Mouse (Mus musculus) MEL (cell line): ENCODE measurements at regions not wholly inside any gene's neighbourhood (a gene's known extent, or its start where the extent isn't known, plus 50 kb on each side); places are given as distances from the start of the nearest gene placed in this dataset.

ENCODE experiments used
- DNase-seq: peaks from one replicate; pipeline ENCODE4 v3.0.0; 2011; ENCODE audit warnings: low read depth, low spot score
- H3K27ac ChIP-seq: 2 replicates; pipeline ENCODE4 v1.5.1; 2012; ENCODE audit warnings: low read depth, mild to moderate bottlenecking, control low read depth, low read length, moderate library complexity; ENCODE audit not compliant: control insufficient read depth
- H3K27me3 ChIP-seq, 2 experiments: fragments of 150-350 bp in 1 of 2; sonication (generic) in 1 of 2; 2 replicates each; pipeline ENCODE4 v1.6.1; 2012; ENCODE audit warnings: low read length in 2 of 2, mild to moderate bottlenecking in 2 of 2, improper control_type of control experiment in 1 of 2, moderate library complexity in 1 of 2; ENCODE audit not compliant: insufficient read depth in 2 of 2, control insufficient read depth in 1 of 2
- H3K36me3 ChIP-seq, 2 experiments: 2 replicates each; pipeline ENCODE4 v1.6.1; 2012 to 2014; ENCODE audit warnings: low read length in 2 of 2, improper control_type of control experiment in 1 of 2, inconsistent platforms in 1 of 2, mild to moderate bottlenecking in 1 of 2; ENCODE audit not compliant: insufficient read depth in 2 of 2, control insufficient read depth in 1 of 2
- H3K4me1 ChIP-seq, 2 experiments: fragments of 150-350 bp in 1 of 2; sonication (generic) in 1 of 2; 2 replicates each; pipeline ENCODE4 v1.6.1; 2012; ENCODE audit warnings: low read length in 2 of 2, improper control_type of control experiment in 1 of 2, mild to moderate bottlenecking in 1 of 2; ENCODE audit not compliant: insufficient read depth in 2 of 2, control insufficient read depth in 1 of 2
- H3K4me3 ChIP-seq, 2 experiments: fragments of 150-350 bp in 1 of 2; sonication (generic) in 1 of 2; 2 replicates each; pipeline ENCODE4 v1.5.1; 2012; ENCODE audit warnings: low read depth in 2 of 2, low read length in 2 of 2, mild to moderate bottlenecking in 2 of 2, moderate library complexity in 2 of 2, control low read depth in 1 of 2, improper control_type of control experiment in 1 of 2; ENCODE audit not compliant: control insufficient read depth in 1 of 2, insufficient read depth in 1 of 2
- H3K79me2 ChIP-seq: 2 replicates; pipeline ENCODE4 v1.6.1; 2012; ENCODE audit warnings: mild to moderate bottlenecking, low read length, moderate library complexity; ENCODE audit not compliant: control insufficient read depth, poor library complexity, insufficient read depth
- H3K9ac ChIP-seq: 2 replicates; pipeline ENCODE4 v1.6.1; 2012; ENCODE audit warnings: low read depth, mild to moderate bottlenecking, control low read depth, low read length, moderate library complexity; ENCODE audit not compliant: control insufficient read depth, poor library complexity, severe bottlenecking
- H3K9me3 ChIP-seq: fragments of 150-350 bp; sonication (generic); replicated peaks from 2 replicates; pipeline ENCODE4 v1.6.1; 2012; ENCODE audit warnings: mild to moderate bottlenecking, low read length, improper control_type of control experiment, moderate library complexity; ENCODE audit not compliant: insufficient read depth
- BHLHE40 ChIP-seq: IDR thresholded peaks from 2 replicates; pipeline ENCODE4 v1.6.1; 2012; ENCODE audit warnings: low read depth, mild to moderate bottlenecking, inconsistent platforms, low read length, improper control_type of control experiment, borderline replicate concordance
- CHD1 ChIP-seq: IDR thresholded peaks from 2 replicates; pipeline ENCODE4 v1.6.1; 2012; ENCODE audit warnings: low read depth, mild to moderate bottlenecking, inconsistent platforms, low read length, improper control_type of control experiment
- E2F4 ChIP-seq: IDR thresholded peaks from 2 replicates; pipeline ENCODE4 v1.6.1; 2011; ENCODE audit warnings: low read depth, low read length, improper control_type of control experiment, borderline replicate concordance
- ETS1 ChIP-seq: IDR thresholded peaks from 2 replicates; pipeline ENCODE4 v1.6.1; 2012; ENCODE audit warnings: low read depth, mild to moderate bottlenecking, inconsistent platforms, low read length, improper control_type of control experiment, moderate library complexity
- GABPA ChIP-seq: IDR thresholded peaks from 2 replicates; pipeline ENCODE4 v1.6.1; 2012; ENCODE audit warnings: low read depth, mild to moderate bottlenecking, inconsistent platforms, low read length, improper control_type of control experiment, moderate library complexity
- GATA1 ChIP-seq: IDR thresholded peaks from 2 replicates; pipeline ENCODE4 v1.6.1; 2011; ENCODE audit warnings: low read depth, low read length, improper control_type of control experiment
- HCFC1 ChIP-seq: IDR thresholded peaks from 2 replicates; pipeline ENCODE4 v1.6.1; 2012; ENCODE audit warnings: low read depth, mild to moderate bottlenecking, inconsistent platforms, low read length, improper control_type of control experiment, moderate library complexity
- KAT2A ChIP-seq: conservative IDR thresholded peaks from 2 replicates; pipeline ENCODE4 v1.6.1; 2012; ENCODE audit warnings: low read depth, low read length, improper control_type of control experiment, inconsistent platforms
- MAZ ChIP-seq: IDR thresholded peaks from 2 replicates; pipeline ENCODE4 v1.6.1; 2012; ENCODE audit warnings: low read depth, mild to moderate bottlenecking, inconsistent platforms, low read length, improper control_type of control experiment
- MEF2A ChIP-seq: IDR thresholded peaks from 2 replicates; pipeline ENCODE4 v1.6.1; 2014; ENCODE audit warnings: low read depth, mild to moderate bottlenecking, inconsistent platforms, low read length, improper control_type of control experiment; ENCODE audit not compliant: poor library complexity, insufficient replicate concordance, severe bottlenecking; ENCODE audit errors: extremely low read depth
- MXI1 ChIP-seq: IDR thresholded peaks from 2 replicates; pipeline ENCODE4 v1.6.1; 2011; ENCODE audit warnings: mild to moderate bottlenecking, low read depth, low read length, improper control_type of control experiment
- POLR2A ChIP-seq, 2 experiments: IDR thresholded peaks; 2 replicates each; pipeline ENCODE4 v1.6.1; 2011 to 2012; ENCODE audit warnings: low read length in 2 of 2, mild to moderate bottlenecking in 2 of 2, control low read depth in 1 of 2, improper control_type of control experiment in 1 of 2, low read depth in 1 of 2, moderate library complexity in 1 of 2; ENCODE audit not compliant: control insufficient read depth in 1 of 2, insufficient read depth in 1 of 2, poor library complexity in 1 of 2
- POLR2AphosphoS2 ChIP-seq: IDR thresholded peaks from 2 replicates; pipeline ENCODE4 v1.6.1; 2011; ENCODE audit warnings: low read length, improper control_type of control experiment
- TBP ChIP-seq: IDR thresholded peaks from 2 replicates; pipeline ENCODE4 v1.8.0; 2011; ENCODE audit warnings: low read depth, low read length, improper control_type of control experiment
- UBTF ChIP-seq: IDR thresholded peaks from 2 replicates; pipeline ENCODE4 v1.6.1; 2012; ENCODE audit warnings: low read depth, mild to moderate bottlenecking, inconsistent platforms, low read length, improper control_type of control experiment, moderate library complexity, borderline replicate concordance; ENCODE audit not compliant: insufficient read depth
- USF2 ChIP-seq, 2 experiments: IDR thresholded peaks; 2 replicates each; pipeline ENCODE4 v1.6.1; 2011 to 2012; ENCODE audit warnings: improper control_type of control experiment in 2 of 2, low read length in 2 of 2, borderline replicate concordance in 1 of 2, inconsistent platforms in 1 of 2, low read depth in 1 of 2, mild to moderate bottlenecking in 1 of 2; ENCODE audit not compliant: insufficient read depth in 1 of 2
- ZKSCAN1 ChIP-seq: IDR thresholded peaks from 2 replicates; pipeline ENCODE4 v1.6.1; 2012; ENCODE audit warnings: low read depth, mild to moderate bottlenecking, inconsistent platforms, low read length, improper control_type of control experiment, moderate library complexity
- ZMIZ1 ChIP-seq: IDR thresholded peaks from 2 replicates; pipeline ENCODE4 v1.6.1; 2012; ENCODE audit warnings: low read depth, mild to moderate bottlenecking, inconsistent platforms, low read length, improper control_type of control experiment, moderate library complexity

- H3K27me3 ChIP-seq = no peaks in the 10 kb centered on the region
- H3K27ac ChIP-seq = no peak overlapping the region
- no peak for DNase-seq
- H3K9me3 ChIP-seq = no peaks in the 10 kb centered on the region
- no peaks in the 10 kb centered on the region for H3K4me1 ChIP-seq
- no peaks in the 10 kb centered on the region for H3K36me3 ChIP-seq
- no peak overlapping the region for H3K9ac ChIP-seq
- no peaks in the 10 kb centered on the region for H3K79me2 ChIP-seq
- H3K4me3 ChIP-seq = no peak overlapping the region
- TF ChIP-seq UBTF (no peak), POLR2AphosphoS2 (no peak), MXI1 (no peak), BHLHE40 (no peak), GABPA (no peak), TBP (no peak), CHD1 (no peak), ZMIZ1 (no peak)
- TF ChIP-seq, all 39 proteins: peak for 0
These were observed 156.6 kb downstream of the Zfp326 start for GRCm38 (mm10) chr5:106032956-106033355.

- Histone ChIP-seq H3K27me3 (no peaks in the 10 kb centered on the region), H3K27ac (no peak overlapping the region), H3K4me3 (no peak overlapping the region), H3K36me3 (no peaks in the 10 kb centered on the region)
- TF ChIP-seq MXI1 = no peak
- TF ChIP-seq ZKSCAN1 = no peak
- TF ChIP-seq ZMIZ1 = no peak
- no peak for TF ChIP-seq MEF2A
- no peak for TF ChIP-seq GATA1
- no peak for TF ChIP-seq BHLHE40
- no peak for TF ChIP-seq USF2 (IDR thresholded peaks at IDR 0.05; ENCODE audit: borderline replicate concordance in 1 of 2, insufficient read depth in 1 of 2, low read depth in 1 of 2, low read length in 2 of 2)
- TF ChIP-seq MAZ = no peak
- no peak for TF ChIP-seq HCFC1
- TF ChIP-seq POLR2A (IDR thresholded peaks at IDR 0.05; ENCODE audit: control insufficient read depth in 1 of 2, insufficient read depth in 1 of 2, low read depth in 1 of 2, low read length in 2 of 2, poor library complexity in 1 of 2) = no peak
- no peak for TF ChIP-seq KAT2A
- TF ChIP-seq ETS1 = no peak
- TF ChIP-seq CHD1 = no peak
- no peak for TF ChIP-seq TBP
- no peak for TF ChIP-seq E2F4
- TF ChIP-seq, all 39 proteins: peak for 0
- H3K79me2 ChIP-seq = no peaks in the 10 kb centered on the region
- H3K9ac ChIP-seq = no peak overlapping the region
- H3K9me3 ChIP-seq = no peaks in the 10 kb centered on the region
- DNase-seq = no peak
- H3K4me1 ChIP-seq = no peaks in the 10 kb centered on the region
These were observed 150.5 kb downstream of the Zfp326 start for GRCm38 (mm10) chr5:106026861-106027260.
